Mouse (Mus musculus) megakaryocyte, embryonic 14.5 days (primary cell): Measurements from ENCODE around the gene Abhd12b. TPM values are rescaled to one million over a fixed set of nuclear protein-coding genes. Genes with fewer than 3 reads are reported as not detected.
"Not testable (repeated sequence)": the region's sequence is repeated elsewhere in the genome, so short reads cannot be mapped to it uniquely, and the experiment has no call there.

ENCODE experiments used
- H3K27me3 ChIP-seq: replicated peaks from 2 replicates; pipeline ENCODE3; 2012; ENCODE audit warnings: inconsistent platforms
- H3K36me3 ChIP-seq: replicated peaks from 2 replicates; pipeline ENCODE3; 2012; ENCODE audit warnings: low read length, inconsistent platforms, mixed read lengths
- H3K4me1 ChIP-seq: 2 replicates; pipeline ENCODE4 v1.6.1; 2012; ENCODE audit warnings: inconsistent platforms
- H3K4me3 ChIP-seq: replicated peaks from 2 replicates; pipeline ENCODE3; 2012; ENCODE audit warnings: moderate library complexity, mild to moderate bottlenecking, inconsistent platforms
- H3K9me3 ChIP-seq: 2 replicates; pipeline ENCODE4 v1.6.1; 2012; ENCODE audit warnings: inconsistent platforms
- FLI1 ChIP-seq: IDR thresholded peaks from 2 replicates; pipeline ENCODE4 v1.6.1; 2012; ENCODE audit warnings: low read length, inconsistent platforms, mixed read lengths
- GATA1 ChIP-seq: IDR thresholded peaks from 3 replicates; pipeline ENCODE4 v1.6.1; 2012; ENCODE audit warnings: mixed read lengths, low read length, inconsistent platforms, borderline replicate concordance
- polyA plus RNA-seq: library from polyadenylated mRNA; stranded (reverse); fragments of >175 nt; gene quantifications from 2 replicates; pipeline ENCODE4 v1.2.3, GENCODE M21; 2012; ENCODE audit warnings: low replicate concordance; ENCODE audit not compliant: insufficient read depth

The Abhd12b gene
- polyA plus RNA-seq, 1 experiment: not detected

GRCm38 (mm10) chr12:70137095-70137494 lies 16.8 kb upstream of the Abhd12b start:
- Histone ChIP-seq H3K4me3 (peak overlapping the region; percentile 77), H3K36me3 (no peaks in the 10 kb centered on the region), H3K27me3 (no peaks in the 10 kb centered on the region), H3K4me1 (peaks cover 65% of the 10 kb centered on the region), H3K9me3 (no peaks in the 10 kb centered on the region)
- TF ChIP-seq FLI1: no peak
- no peak for TF ChIP-seq GATA1

- Histone ChIP-seq H3K4me3 (peak overlapping the region; percentile 64), H3K4me1 (peaks cover 68% of the 10 kb centered on the region), H3K36me3 (no peaks in the 10 kb centered on the region), H3K27me3 (no peaks in the 10 kb centered on the region), H3K9me3 (no peaks in the 10 kb centered on the region)
- TF ChIP-seq FLI1 (no peak), GATA1 (no peak)
Measured at GRCm38 (mm10) chr12:70137626-70138025, 16.3 kb upstream of the Abhd12b start.

- Histone ChIP-seq H3K4me3 (no peak overlapping the region), H3K4me1 (peaks cover 82% of the 10 kb centered on the region), H3K9me3 (no peaks in the 10 kb centered on the region), H3K27me3 (no peaks in the 10 kb centered on the region), H3K36me3 (peaks cover 2% of the 10 kb centered on the region)
- TF ChIP-seq FLI1 (no peak), GATA1 (no peak)
Measured at GRCm38 (mm10) chr12:70139871-70140270, 14.1 kb upstream of the Abhd12b start.

- TF ChIP-seq GATA1 (no peak), FLI1 (no peak)
- Histone ChIP-seq H3K36me3 (peaks cover 2% of the 10 kb centered on the region), H3K4me3 (peak overlapping the region; percentile 18), H3K9me3 (no peaks in the 10 kb centered on the region), H3K27me3 (no peaks in the 10 kb centered on the region), H3K4me1 (peaks cover 84% of the 10 kb centered on the region)
Measured at GRCm38 (mm10) chr12:70140542-70140941, 13.4 kb upstream of the Abhd12b start.

GRCm38 (mm10) chr12:70140993-70141576 lies 12.9 kb upstream of the Abhd12b start:
- Histone ChIP-seq H3K36me3 (peaks cover 2% of the 10 kb centered on the region), H3K9me3 (no peaks in the 10 kb centered on the region), H3K4me1 (peaks cover 84% of the 10 kb centered on the region), H3K27me3 (no peaks in the 10 kb centered on the region), H3K4me3 (no peak overlapping the region)
- TF ChIP-seq GATA1: no peak
- no peak for TF ChIP-seq FLI1

DNA sequence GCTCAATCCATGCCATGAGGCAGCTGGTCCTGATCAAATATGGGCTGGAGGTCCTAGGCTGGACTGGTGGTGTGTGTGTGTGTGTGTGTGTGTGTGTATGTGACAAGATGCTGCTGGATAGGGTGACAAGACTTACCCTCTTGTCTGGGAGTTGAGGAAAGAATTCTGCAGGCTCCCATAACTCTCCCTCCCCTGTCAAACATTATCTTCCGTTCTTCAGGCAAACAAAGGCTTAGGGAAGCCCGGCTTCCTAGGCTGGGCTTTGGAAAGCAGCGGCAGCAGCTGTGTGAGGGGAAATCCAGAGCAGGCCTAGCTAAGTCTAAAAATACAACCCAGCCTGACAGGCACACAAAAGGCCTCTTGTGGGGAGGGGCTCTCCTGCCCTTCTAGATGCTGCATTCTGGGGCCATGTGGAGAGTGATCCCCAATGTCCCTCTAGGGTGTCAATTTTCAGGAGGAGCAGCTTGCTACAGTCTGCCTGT lies 9.8 kb upstream of the Abhd12b start:
- H3K4me3 ChIP-seq, H3K36me3 ChIP-seq, H3K27me3 ChIP-seq, H3K9me3 ChIP-seq: not testable (repeated sequence)
- peaks cover 80% of the 10 kb centered on the region for H3K4me1 ChIP-seq

DNA sequence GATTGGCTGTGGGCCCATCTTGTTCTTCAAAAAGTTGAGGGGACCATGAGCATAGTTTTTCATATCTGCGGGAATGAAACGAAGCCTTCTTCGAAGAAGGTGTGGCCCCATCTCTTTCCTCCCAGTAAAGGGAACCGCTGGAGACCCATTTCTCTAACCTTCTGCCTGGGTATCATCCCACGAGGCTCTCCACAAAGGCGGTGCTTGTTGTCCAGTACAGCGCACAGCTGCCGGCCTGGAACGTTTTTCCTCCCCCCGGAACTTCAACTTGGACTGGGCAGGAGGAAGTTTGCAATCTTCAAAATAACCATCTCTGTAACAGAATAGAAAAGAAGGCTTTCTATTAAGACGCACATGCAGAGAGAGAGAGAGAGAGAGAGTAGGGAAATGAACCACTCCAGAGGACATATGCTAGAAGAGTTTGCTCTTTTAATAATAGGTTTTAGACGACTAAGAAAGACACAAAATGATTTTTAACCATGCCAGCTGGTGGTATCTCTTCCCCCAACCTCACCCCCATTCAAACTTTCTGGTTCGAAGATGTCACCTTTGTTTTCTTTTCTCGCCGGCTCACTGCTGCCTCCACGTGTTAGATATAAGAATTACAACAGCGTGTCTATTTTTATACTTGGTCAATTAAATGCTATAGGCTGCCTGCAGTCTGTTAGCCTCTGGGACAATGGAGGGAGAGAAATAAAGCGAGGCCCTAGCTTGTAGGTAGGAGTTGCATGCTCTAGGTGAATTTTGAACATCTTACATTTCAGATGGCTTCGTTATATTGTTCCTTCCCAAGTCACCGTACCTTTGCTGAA lies 9.1 kb upstream of the Abhd12b start:
- Histone ChIP-seq H3K36me3 (peaks cover 2% of the 10 kb centered on the region), H3K4me1 (peaks cover 74% of the 10 kb centered on the region), H3K4me3 (peak overlapping the region; percentile 28), H3K27me3 (no peaks in the 10 kb centered on the region), H3K9me3 (no peaks in the 10 kb centered on the region)
- TF ChIP-seq FLI1 (no peak), GATA1 (no peak)

- H3K9me3 ChIP-seq: no peaks in the 10 kb centered on the region
- H3K4me1 ChIP-seq: peaks cover 66% of the 10 kb centered on the region
- peaks cover 2% of the 10 kb centered on the region for H3K36me3 ChIP-seq
- no peak for TF ChIP-seq GATA1
- no peak for TF ChIP-seq FLI1
- H3K4me3 ChIP-seq: no peak overlapping the region
- H3K27me3 ChIP-seq: peaks cover 3% of the 10 kb centered on the region
Measured at GRCm38 (mm10) chr12:70145586-70145985, 8.4 kb upstream of the Abhd12b start.

DNA sequence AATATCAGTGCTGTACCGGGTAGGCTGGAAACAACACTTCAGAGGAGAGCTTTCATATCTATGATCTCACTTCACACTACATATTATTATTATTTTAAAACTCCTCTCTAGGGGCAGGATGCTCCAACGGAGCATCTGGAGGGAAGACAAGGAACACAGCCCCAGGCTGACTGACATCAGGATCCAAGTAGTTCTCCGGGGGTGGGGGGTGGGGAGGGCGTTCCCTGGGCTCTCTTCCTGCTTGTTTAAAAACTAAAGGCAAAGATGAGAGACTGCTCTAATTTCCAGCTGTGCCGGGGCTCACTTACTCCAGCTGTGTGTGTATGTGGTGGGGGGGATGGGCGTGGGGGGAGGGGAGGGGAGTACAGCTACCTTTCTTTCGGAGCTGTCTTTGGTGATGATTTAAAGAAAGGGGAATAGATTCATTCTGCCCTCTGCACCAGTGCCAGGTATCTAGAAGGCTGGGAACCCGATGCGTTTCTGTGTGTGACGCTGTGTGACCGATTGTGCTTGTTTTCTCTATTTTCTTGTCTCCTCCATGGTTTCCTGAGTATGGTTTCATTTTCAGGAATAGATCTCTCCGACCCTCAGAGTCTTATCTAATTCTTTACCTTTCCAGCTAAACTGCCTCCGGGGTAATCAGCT lies 5.8 kb upstream of the Abhd12b start:
- Histone ChIP-seq H3K9me3 (no peaks in the 10 kb centered on the region), H3K36me3 (peaks cover 2% of the 10 kb centered on the region), H3K27me3 (peaks cover 7% of the 10 kb centered on the region), H3K4me3 (peak overlapping the region; percentile 90), H3K4me1 (peaks cover 46% of the 10 kb centered on the region)
- TF ChIP-seq FLI1 (no peak), GATA1 (no peak)

GRCm38 (mm10) chr12:70148631-70149265 lies 5.2 kb upstream of the Abhd12b start:
- peaks cover 7% of the 10 kb centered on the region for H3K27me3 ChIP-seq
- no peaks in the 10 kb centered on the region for H3K9me3 ChIP-seq
- TF ChIP-seq FLI1 (no peak), GATA1 (no peak)
- H3K36me3 ChIP-seq: no peaks in the 10 kb centered on the region
- H3K4me3 ChIP-seq: peak overlapping the region; percentile 90
- peaks cover 44% of the 10 kb centered on the region for H3K4me1 ChIP-seq
